Mouse (Mus musculus): ENCODE results near the gene Rin3. TPM values are rescaled to one million over a fixed set of nuclear protein-coding genes. Genes with fewer than 3 reads are reported as not detected.

Rin3 gene
- polyA plus RNA-seq, 1 experiment from 2014 or later: 3.7 TPM

- no peak for ATAC-seq
- Histone ChIP-seq H3K9ac (replicated peaks) (no peak overlapping the region), H3K36me3 (peaks cover 23% of the 10 kb centered on the region), H3K9me3 (0 out of 2 replicates have a peak, but pooled peaks cover 4% of the 10 kb centered on the region), H3K27me3 (no peaks in the 10 kb centered on the region), H3K4me2 (replicated peaks) (no peak overlapping the region), H3K4me1 (replicated peaks) (peaks cover 4% of the 10 kb centered on the region), H3K4me3 (replicated peaks) (no peak overlapping the region), H3K27ac (no peak overlapping the region)
- 89% methylated on average over 6 of the region's 6 CpGs for WGBS
Measured at GRCm38 (mm10) chr12:102422065-102422464, 139.2 kb downstream of the Rin3 start.

- Histone ChIP-seq H3K36me3 (peaks cover 23% of the 10 kb centered on the region), H3K27me3 (no peaks in the 10 kb centered on the region), H3K27ac (no peak overlapping the region), H3K4me3 (replicated peaks) (no peak overlapping the region), H3K4me2 (replicated peaks) (no peak overlapping the region), H3K4me1 (replicated peaks) (peaks cover 4% of the 10 kb centered on the region), H3K9me3 (0 out of 2 replicates have a peak, but pooled peaks cover 4% of the 10 kb centered on the region), H3K9ac (replicated peaks) (no peak overlapping the region)
- 90% methylated on average over 11 of the region's 11 CpGs for WGBS
- no peak for ATAC-seq
Measured at GRCm38 (mm10) chr12:102422623-102423320, 139.9 kb downstream of the Rin3 start.

- ATAC-seq: no peak
- WGBS: 92% methylated on average over 8 of the region's 8 CpGs
Measured at GRCm38 (mm10) chr12:102423625-102424024, 140.8 kb downstream of the Rin3 start.

GRCm38 (mm10) chr12:102424456-102424855, 141.6 kb downstream of the Rin3 start:
- no peak for ATAC-seq
- Histone ChIP-seq H3K9ac (replicated peaks) (no peak overlapping the region), H3K4me1 (replicated peaks) (peaks cover 2% of the 10 kb centered on the region), H3K36me3 (peaks cover 23% of the 10 kb centered on the region), H3K4me2 (replicated peaks) (no peak overlapping the region), H3K27ac (no peak overlapping the region), H3K27me3 (no peaks in the 10 kb centered on the region), H3K4me3 (replicated peaks) (no peak overlapping the region), H3K9me3 (0 out of 2 replicates have a peak, but pooled peaks cover 4% of the 10 kb centered on the region)
- 77% methylated on average over 2 of the region's 2 CpGs for WGBS

More at GRCm38 (mm10) chr12:102423625-102424024, 140.8 kb downstream of the Rin3 start:
- no peak overlapping the region for H3K9ac ChIP-seq (replicated peaks)
- H3K9me3 ChIP-seq: 0 out of 2 replicates have a peak, but pooled peaks cover 4% of the 10 kb centered on the region
- H3K4me1 ChIP-seq (replicated peaks): peaks cover 4% of the 10 kb centered on the region
- no peak overlapping the region for H3K4me2 ChIP-seq (replicated peaks)
- H3K36me3 ChIP-seq: peaks cover 23% of the 10 kb centered on the region
- no peak overlapping the region for H3K27ac ChIP-seq
- no peaks in the 10 kb centered on the region for H3K27me3 ChIP-seq
- no peak overlapping the region for H3K4me3 ChIP-seq (replicated peaks)

GRCm38 (mm10) chr12:102425048-102425578, 142.3 kb downstream of the Rin3 start:
- peaks cover 23% of the 10 kb centered on the region for H3K36me3 ChIP-seq
- 0 out of 2 replicates have a peak, but pooled peaks cover 4% of the 10 kb centered on the region for H3K9me3 ChIP-seq
- no peaks in the 10 kb centered on the region for H3K4me1 ChIP-seq (replicated peaks)
- no peak overlapping the region for H3K4me2 ChIP-seq (replicated peaks)
- no peak for ATAC-seq
- no peak overlapping the region for H3K4me3 ChIP-seq (replicated peaks)
- no peaks in the 10 kb centered on the region for H3K27me3 ChIP-seq
- 87% methylated on average over 4 of the region's 4 CpGs for WGBS
- H3K27ac ChIP-seq: no peak overlapping the region
- H3K9ac ChIP-seq (replicated peaks): no peak overlapping the region

- Histone ChIP-seq H3K4me1 (replicated peaks) (no peaks in the 10 kb centered on the region), H3K4me2 (replicated peaks) (no peak overlapping the region), H3K27ac (no peak overlapping the region), H3K9ac (replicated peaks) (no peak overlapping the region), H3K36me3 (peaks cover 22% of the 10 kb centered on the region), H3K4me3 (replicated peaks) (no peak overlapping the region), H3K27me3 (no peaks in the 10 kb centered on the region), H3K9me3 (0 out of 2 replicates have a peak, but pooled peaks cover 4% of the 10 kb centered on the region)
- WGBS: 91% methylated on average over 7 of the region's 7 CpGs
- ATAC-seq: no peak
Measured at GRCm38 (mm10) chr12:102426285-102426684, 143.4 kb downstream of the Rin3 start.

GRCm38 (mm10) chr12:102429656-102430055, 146.8 kb downstream of the Rin3 start:
- Histone ChIP-seq H3K36me3 (peaks cover 4% of the 10 kb centered on the region; the same call in 1 of the 2 replicates), H3K27me3 (no peaks in the 10 kb centered on the region), H3K9me3 (0 out of 2 replicates have a peak, but pooled peaks cover 4% of the 10 kb centered on the region), H3K9ac (replicated peaks) (no peak overlapping the region), H3K4me2 (replicated peaks) (no peak overlapping the region), H3K4me1 (replicated peaks) (no peaks in the 10 kb centered on the region), H3K4me3 (replicated peaks) (no peak overlapping the region), H3K27ac (no peak overlapping the region)
- ATAC-seq: no peak
- WGBS: 100% methylated on average over 5 of the region's 5 CpGs

- Histone ChIP-seq H3K27ac (no peak overlapping the region), H3K9me3 (0 out of 2 replicates have a peak, but pooled peaks cover 4% of the 10 kb centered on the region), H3K4me2 (replicated peaks) (no peak overlapping the region), H3K9ac (replicated peaks) (no peak overlapping the region), H3K4me1 (replicated peaks) (no peaks in the 10 kb centered on the region), H3K27me3 (no peaks in the 10 kb centered on the region), H3K36me3 (peaks cover 4% of the 10 kb centered on the region; the same call in 1 of the 2 replicates), H3K4me3 (replicated peaks) (no peak overlapping the region)
- no peak for ATAC-seq
- 90% methylated on average over 4 of the region's 4 CpGs for WGBS
Measured at GRCm38 (mm10) chr12:102430228-102430627, 147.4 kb downstream of the Rin3 start.

- no peaks in the 10 kb centered on the region for H3K4me1 ChIP-seq (replicated peaks)
- no peak overlapping the region for H3K9ac ChIP-seq (replicated peaks)
- H3K4me2 ChIP-seq (replicated peaks): no peak overlapping the region
- no peaks in the 10 kb centered on the region for H3K27me3 ChIP-seq
- H3K9me3 ChIP-seq: no peaks in the 10 kb centered on the region
- WGBS: 85% methylated on average over 12 of the region's 12 CpGs
- H3K4me3 ChIP-seq (replicated peaks): no peak overlapping the region
- H3K27ac ChIP-seq: no peak overlapping the region
- H3K36me3 ChIP-seq: no peaks in the 10 kb centered on the region
- no peak for ATAC-seq
Measured at GRCm38 (mm10) chr12:102432238-102432637, 149.4 kb downstream of the Rin3 start.

- Histone ChIP-seq H3K4me1 (replicated peaks) (peaks cover 14% of the 10 kb centered on the region), H3K36me3 (no peaks in the 10 kb centered on the region), H3K27ac (no peak overlapping the region), H3K9ac (replicated peaks) (no peak overlapping the region), H3K9me3 (no peaks in the 10 kb centered on the region), H3K4me3 (replicated peaks) (no peak overlapping the region), H3K27me3 (no peaks in the 10 kb centered on the region), H3K4me2 (replicated peaks) (no peak overlapping the region)
- whole genome bisulfite sequencing: 86% methylated on average over 4 of the region's 4 CpGs
- no peak for ATAC-seq
Measured at GRCm38 (mm10) chr12:102434107-102434506, 151.3 kb downstream of the Rin3 start.

GRCm38 (mm10) chr12:102436939-102437526, 154.2 kb downstream of the Rin3 start:
- WGBS: 78% methylated on average over 10 of the region's 10 CpGs
- Histone ChIP-seq H3K4me1 (replicated peaks) (peaks cover 17% of the 10 kb centered on the region), H3K4me3 (replicated peaks) (no peak overlapping the region), H3K9ac (replicated peaks) (no peak overlapping the region), H3K27ac (no peak overlapping the region), H3K4me2 (replicated peaks) (no peak overlapping the region), H3K9me3 (no peaks in the 10 kb centered on the region), H3K36me3 (no peaks in the 10 kb centered on the region), H3K27me3 (no peaks in the 10 kb centered on the region)
- no peak for ATAC-seq

GRCm38 (mm10) chr12:102437952-102438351, 155.1 kb downstream of the Rin3 start:
- Histone ChIP-seq H3K27ac (no peak overlapping the region), H3K9me3 (no peaks in the 10 kb centered on the region), H3K36me3 (no peaks in the 10 kb centered on the region), H3K27me3 (no peaks in the 10 kb centered on the region), H3K4me2 (replicated peaks) (peak overlapping the region; percentile 59), H3K4me1 (replicated peaks) (peaks cover 17% of the 10 kb centered on the region), H3K4me3 (replicated peaks) (no peak overlapping the region), H3K9ac (replicated peaks) (no peak overlapping the region; the same call in none of the 2 replicates)
- ATAC-seq: no peak
- 90% methylated on average over 5 of the region's 5 CpGs for WGBS

All from midbrain, embryonic 13.5 days (tissue).